Mouse (Mus musculus): ENCODE measurements around the gene Nckap5.

Gene Nckap5

GRCm38 (mm10) chr1:126469818-126470544 lies 360.6 kb downstream of the Nckap5 start:
- DNase-seq (ENCODE audit: low spot score), result no peak

- no peak for DNase-seq (ENCODE audit: low spot score)
Measured at GRCm38 (mm10) chr1:126461527-126462354, 368.9 kb downstream of the Nckap5 start.

GRCm38 (mm10) chr1:126457739-126458138 lies 372.9 kb downstream of the Nckap5 start:
- DNase-seq (ENCODE audit: low spot score), result no peak

- no peak for DNase-seq (ENCODE audit: low spot score)
Measured at GRCm38 (mm10) chr1:126454504-126455173, 376.0 kb downstream of the Nckap5 start.

GRCm38 (mm10) chr1:126451472-126451871 lies 379.1 kb downstream of the Nckap5 start:
- DNase-seq (ENCODE audit: low spot score), result no peak

GRCm38 (mm10) chr1:126449424-126449823 lies 381.2 kb downstream of the Nckap5 start:
- DNase-seq (ENCODE audit: low spot score), result no peak

GRCm38 (mm10) chr1:126443890-126444289 lies 386.7 kb downstream of the Nckap5 start:
- no peak for DNase-seq (ENCODE audit: low spot score)

GRCm38 (mm10) chr1:126442723-126443122 lies 387.9 kb downstream of the Nckap5 start:
- no peak for DNase-seq (ENCODE audit: low spot score)

- no peak for DNase-seq (ENCODE audit: low spot score)
Measured at GRCm38 (mm10) chr1:126438000-126438572, 392.5 kb downstream of the Nckap5 start.

- DNase-seq (ENCODE audit: low spot score), result no peak
Measured at GRCm38 (mm10) chr1:126436937-126437667, 393.5 kb downstream of the Nckap5 start.

GRCm38 (mm10) chr1:126432285-126432684 lies 398.3 kb downstream of the Nckap5 start:
- DNase-seq (ENCODE audit: low spot score), result no peak

- DNase-seq (ENCODE audit: low spot score), result no peak
Measured at GRCm38 (mm10) chr1:126431594-126431993, 399.0 kb downstream of the Nckap5 start.

GRCm38 (mm10) chr1:126411426-126411825 lies 419.2 kb downstream of the Nckap5 start:
- no peak for DNase-seq (ENCODE audit: low spot score)

- no peak for DNase-seq (ENCODE audit: low spot score)
Measured at GRCm38 (mm10) chr1:126407886-126408285, 422.7 kb downstream of the Nckap5 start.

GRCm38 (mm10) chr1:126405543-126405942 lies 425.1 kb downstream of the Nckap5 start:
- DNase-seq (ENCODE audit: low spot score), result no peak

- DNase-seq (ENCODE audit: low spot score), result no peak
Measured at GRCm38 (mm10) chr1:126403970-126404369, 426.6 kb downstream of the Nckap5 start.

- DNase-seq (ENCODE audit: low spot score), result no peak
Measured at GRCm38 (mm10) chr1:126391204-126391603, 439.4 kb downstream of the Nckap5 start.

GRCm38 (mm10) chr1:126377339-126377980 lies 453.1 kb downstream of the Nckap5 start:
- DNase-seq (ENCODE audit: low spot score), result no peak

GRCm38 (mm10) chr1:126366736-126367135 lies 463.9 kb downstream of the Nckap5 start:
- DNase-seq (ENCODE audit: low spot score), result no peak

- no peak for DNase-seq (ENCODE audit: low spot score)
Measured at GRCm38 (mm10) chr1:126364556-126364955, 466.0 kb downstream of the Nckap5 start.
